Mouse (Mus musculus) intestine, embryonic 15.5 days (tissue): Measurements from ENCODE around the gene Prkca. TPM values are rescaled to one million over a fixed set of nuclear protein-coding genes. Genes with fewer than 3 reads are reported as not detected.

Experiments used
- ATAC-seq: fragments of 200-750 bp; cut with Nextera tagmentation; 2 replicates; pipeline ENCODE4 v1.8.0; 2017; ENCODE audit warnings: moderate TSS enrichment, moderate library complexity
- H3K27ac ChIP-seq: fragments of 300-500 bp; sonication (generic); 2 replicates; pipeline ENCODE4 v1.5.1; 2015; ENCODE audit warnings: mild to moderate bottlenecking, inconsistent platforms
- H3K27me3 ChIP-seq: fragments of 300-500 bp; sonication (generic); replicated peaks from 2 replicates; pipeline ENCODE4 v1.6.1; 2015; ENCODE audit warnings: inconsistent platforms
- H3K36me3 ChIP-seq: fragments of 300-500 bp; sonication (generic); 2 replicates; pipeline ENCODE4 v1.6.1; 2015; ENCODE audit warnings: inconsistent platforms
- H3K4me1 ChIP-seq: fragments of 300-500 bp; sonication (generic); replicated peaks from 2 replicates; pipeline ENCODE4 v1.6.1; 2015; ENCODE audit warnings: inconsistent platforms
- H3K4me2 ChIP-seq: fragments of 300-500 bp; sonication (generic); replicated peaks from 2 replicates; pipeline ENCODE4 v1.6.1; 2015; ENCODE audit warnings: mild to moderate bottlenecking, inconsistent platforms
- H3K4me3 ChIP-seq: fragments of 300-500 bp; sonication (generic); replicated peaks from 2 replicates; pipeline ENCODE4 v1.5.1; 2015; ENCODE audit warnings: inconsistent platforms
- H3K9ac ChIP-seq: fragments of 300-500 bp; sonication (generic); 2 replicates; pipeline ENCODE4 v1.6.1; 2015; ENCODE audit warnings: inconsistent platforms
- H3K9me3 ChIP-seq: fragments of 300-500 bp; sonication (generic); 2 replicates; pipeline ENCODE4 v1.6.1; 2016; ENCODE audit warnings: inconsistent platforms
- WGBS: fragments of 180-500 bp; shearing (Covaris S2); methylation state at CpG from one replicate; pipeline ENCODE4 v1.1.7; 2015; 5-methylcytosine and 5-hydroxymethylcytosine counted together
- polyA plus RNA-seq: library from polyadenylated mRNA; unstranded; fragments of >200 nt; fragmentation: Nextera tagmentation; extraction: Ambion mirVana; gene quantifications from 2 replicates; pipeline ENCODE4 v1.2.1, GENCODE M21; 2015

The Prkca gene
- polyA plus RNA-seq, 1 experiment from 2014 or later = 22.0 TPM

- no peaks in the 10 kb centered on the region for H3K9me3 ChIP-seq
- H3K4me2 ChIP-seq = no peak overlapping the region
- H3K4me1 ChIP-seq = no peaks in the 10 kb centered on the region
- H3K4me3 ChIP-seq = no peak overlapping the region
- 27% methylated on average over 4 of the region's 4 CpGs for WGBS
- H3K9ac ChIP-seq = no peak overlapping the region
- H3K27me3 ChIP-seq = no peaks in the 10 kb centered on the region
- peak; percentile 28; the same call in 1 of the 2 replicates for ATAC-seq
- no peaks in the 10 kb centered on the region for H3K36me3 ChIP-seq
- no peak overlapping the region for H3K27ac ChIP-seq
Observed at GRCm38 (mm10) chr11:108135407-108136159, 208.1 kb downstream of the Prkca start.

GRCm38 (mm10) chr11:108128593-108128992 lies 215.1 kb downstream of the Prkca start:
- H3K4me3 ChIP-seq = no peak overlapping the region
- WGBS = 35% methylated on average over 5 of the region's 5 CpGs
- H3K27ac ChIP-seq = no peak overlapping the region
- H3K9me3 ChIP-seq = no peaks in the 10 kb centered on the region
- H3K4me2 ChIP-seq = no peak overlapping the region
- no peak overlapping the region for H3K9ac ChIP-seq
- H3K4me1 ChIP-seq = no peaks in the 10 kb centered on the region
- no peaks in the 10 kb centered on the region for H3K27me3 ChIP-seq
- no peaks in the 10 kb centered on the region for H3K36me3 ChIP-seq
- peak; percentile 41; the same call in 1 of the 2 replicates for ATAC-seq

GRCm38 (mm10) chr11:108127908-108128307 lies 215.8 kb downstream of the Prkca start:
- H3K27ac ChIP-seq = no peak overlapping the region
- H3K36me3 ChIP-seq = no peaks in the 10 kb centered on the region
- no peaks in the 10 kb centered on the region for H3K9me3 ChIP-seq
- ATAC-seq = no peak
- 62% methylated on average over 5 of the region's 5 CpGs for WGBS
- no peak overlapping the region for H3K4me2 ChIP-seq
- H3K4me3 ChIP-seq = no peak overlapping the region
- no peak overlapping the region for H3K9ac ChIP-seq
- no peaks in the 10 kb centered on the region for H3K4me1 ChIP-seq
- H3K27me3 ChIP-seq = no peaks in the 10 kb centered on the region

- Histone ChIP-seq H3K36me3 (no peaks in the 10 kb centered on the region), H3K4me3 (no peak overlapping the region), H3K4me1 (no peaks in the 10 kb centered on the region), H3K4me2 (no peak overlapping the region), H3K9me3 (no peaks in the 10 kb centered on the region), H3K9ac (no peak overlapping the region), H3K27ac (no peak overlapping the region), H3K27me3 (no peaks in the 10 kb centered on the region)
- 75% methylated on average over 7 of the region's 7 CpGs for WGBS
- ATAC-seq = no peak
Observed at GRCm38 (mm10) chr11:108122486-108122885, 221.2 kb downstream of the Prkca start.

- H3K27me3 ChIP-seq = no peaks in the 10 kb centered on the region
- H3K27ac ChIP-seq = no peak overlapping the region
- 0 out of 2 replicates have a peak, but pooled peaks cover 2% of the 10 kb centered on the region for H3K4me1 ChIP-seq
- no peak overlapping the region for H3K4me3 ChIP-seq
- WGBS = 62% methylated on average over 5 of the region's 5 CpGs
- ATAC-seq = no peak
- H3K9me3 ChIP-seq = no peaks in the 10 kb centered on the region
- H3K9ac ChIP-seq = no peak overlapping the region
- no peak overlapping the region for H3K4me2 ChIP-seq
- H3K36me3 ChIP-seq = no peaks in the 10 kb centered on the region
Observed at GRCm38 (mm10) chr11:108120708-108121107, 223.0 kb downstream of the Prkca start.

- Histone ChIP-seq H3K9ac (no peak overlapping the region), H3K4me1 (0 out of 2 replicates have a peak, but pooled peaks cover 2% of the 10 kb centered on the region), H3K4me2 (no peak overlapping the region), H3K27me3 (no peaks in the 10 kb centered on the region), H3K27ac (no peak overlapping the region), H3K4me3 (no peak overlapping the region), H3K36me3 (no peaks in the 10 kb centered on the region), H3K9me3 (no peaks in the 10 kb centered on the region)
- 74% methylated on average over 3 of the region's 3 CpGs for WGBS
- no peak for ATAC-seq
Observed at GRCm38 (mm10) chr11:108119785-108120184, 223.9 kb downstream of the Prkca start.

GRCm38 (mm10) chr11:108118814-108119213 lies 224.9 kb downstream of the Prkca start:
- H3K4me2 ChIP-seq = no peak overlapping the region
- 67% methylated on average over 2 of the region's 2 CpGs for WGBS
- no peaks in the 10 kb centered on the region for H3K36me3 ChIP-seq
- H3K27me3 ChIP-seq = no peaks in the 10 kb centered on the region
- ATAC-seq = no peak
- H3K4me3 ChIP-seq = no peak overlapping the region
- H3K9ac ChIP-seq = no peak overlapping the region
- no peaks in the 10 kb centered on the region for H3K9me3 ChIP-seq
- H3K4me1 ChIP-seq = 0 out of 2 replicates have a peak, but pooled peaks cover 2% of the 10 kb centered on the region
- no peak overlapping the region for H3K27ac ChIP-seq

GRCm38 (mm10) chr11:108118221-108118620 lies 225.5 kb downstream of the Prkca start:
- Histone ChIP-seq H3K36me3 (no peaks in the 10 kb centered on the region), H3K4me3 (no peak overlapping the region), H3K4me2 (no peak overlapping the region), H3K4me1 (0 out of 2 replicates have a peak, but pooled peaks cover 2% of the 10 kb centered on the region), H3K9ac (no peak overlapping the region), H3K27me3 (no peaks in the 10 kb centered on the region), H3K27ac (no peak overlapping the region), H3K9me3 (no peaks in the 10 kb centered on the region)
- ATAC-seq = no peak
- 92% methylated on average over 5 of the region's 5 CpGs for WGBS

GRCm38 (mm10) chr11:108117360-108118050 lies 226.2 kb downstream of the Prkca start:
- no peak overlapping the region for H3K27ac ChIP-seq

GRCm38 (mm10) chr11:108114091-108114490 lies 229.6 kb downstream of the Prkca start:
- H3K4me2 ChIP-seq = no peak overlapping the region
- H3K4me1 ChIP-seq = 0 out of 2 replicates have a peak, but pooled peaks cover 2% of the 10 kb centered on the region
- H3K9me3 ChIP-seq = no peaks in the 10 kb centered on the region
- H3K27me3 ChIP-seq = no peaks in the 10 kb centered on the region
- ATAC-seq = no peak
- no peak overlapping the region for H3K4me3 ChIP-seq
- H3K36me3 ChIP-seq = no peaks in the 10 kb centered on the region
- WGBS = 96% methylated on average over 3 of the region's 3 CpGs
- H3K27ac ChIP-seq = no peak overlapping the region
- no peak overlapping the region for H3K9ac ChIP-seq

More at GRCm38 (mm10) chr11:108117360-108118050, 226.2 kb downstream of the Prkca start:
- Histone ChIP-seq H3K4me2 (no peak overlapping the region), H3K36me3 (no peaks in the 10 kb centered on the region), H3K9me3 (no peaks in the 10 kb centered on the region), H3K27me3 (no peaks in the 10 kb centered on the region), H3K4me1 (0 out of 2 replicates have a peak, but pooled peaks cover 2% of the 10 kb centered on the region), H3K4me3 (no peak overlapping the region), H3K9ac (no peak overlapping the region)
- no peak for ATAC-seq
- 77% methylated on average over 10 of the region's 10 CpGs for WGBS

- H3K4me2 ChIP-seq = no peak overlapping the region
Observed at GRCm38 (mm10) chr11:108112437-108112836, 231.3 kb downstream of the Prkca start.

GRCm38 (mm10) chr11:108104085-108104484 lies 239.6 kb downstream of the Prkca start:
- WGBS = 94% methylated on average over 6 of the region's 6 CpGs
- Histone ChIP-seq H3K4me2 (no peak overlapping the region), H3K9ac (no peak overlapping the region), H3K9me3 (no peaks in the 10 kb centered on the region), H3K4me1 (0 out of 2 replicates have a peak, but pooled peaks cover 4% of the 10 kb centered on the region), H3K27ac (no peak overlapping the region), H3K4me3 (no peak overlapping the region), H3K36me3 (no peaks in the 10 kb centered on the region), H3K27me3 (no peaks in the 10 kb centered on the region)
- ATAC-seq = no peak

More at GRCm38 (mm10) chr11:108112437-108112836, 231.3 kb downstream of the Prkca start:
- no peak overlapping the region for H3K9ac ChIP-seq
- WGBS = 72% methylated on average over 3 of the region's 3 CpGs
- 0 out of 2 replicates have a peak, but pooled peaks cover 2% of the 10 kb centered on the region for H3K4me1 ChIP-seq
- H3K4me3 ChIP-seq = no peak overlapping the region
- H3K36me3 ChIP-seq = no peaks in the 10 kb centered on the region
- H3K27me3 ChIP-seq = no peaks in the 10 kb centered on the region
- H3K27ac ChIP-seq = no peak overlapping the region
- H3K9me3 ChIP-seq = no peaks in the 10 kb centered on the region
- no peak for ATAC-seq
